Comparison of ENCODE assay signal across 29 mouse cellular contexts in genomic region chr3:133546790-133547189, GRCm38 (mm10). TPM values are rescaled to one million over a fixed set of nuclear protein-coding genes. Genes with fewer than 3 reads are reported as not detected.
A peak's percentile ranks its signal among the peaks of the same experiment; 100 is the strongest.
DNase-seq lines count a peak whose midpoint lies in the region; ATAC-seq and TF ChIP-seq lines count a peak whose summit lies in the region.
"Had no signal": no experiment of that assay in that cellular context is flagged by ENCODE, and none has a peak within 500 bp of the region (broad histone marks: within the 10 kb centered on the region; RNA-seq: fewer than 3 reads in every experiment).

No protein-coding gene starts in this region.

- no peak overlapping the region for H3K4me2 ChIP-seq in midbrain, postnatal 0 days (ENCODE audit: low read depth, low read length, poor library complexity, severe bottlenecking)
- H3K4me2 ChIP-seq: heart, embryonic 13.5 days; hindbrain, embryonic 15.5 days; limb, embryonic 12.5 days; liver, embryonic 11.5 days; midbrain, embryonic 13.5 days; stomach, embryonic 15.5 days had no signal

- TF ChIP-seq CTCF in bone marrow macrophage, adult 2 months (IDR thresholded peaks at IDR 0.05; ENCODE audit: low read depth, low read length), result no peak
- TF ChIP-seq CTCF in midbrain, postnatal 0 days (IDR thresholded peaks at IDR 0.05), result no peak

- no peaks in the 10 kb centered on the region for H3K27me3 ChIP-seq in midbrain, postnatal 0 days (ENCODE audit: insufficient read depth, low read length)
- H3K27me3 ChIP-seq: heart, embryonic 13.5 days; hindbrain, embryonic 15.5 days; limb, embryonic 12.5 days; midbrain, embryonic 13.5 days; stomach, embryonic 15.5 days had no signal

- WGBS in midbrain, postnatal 0 days, result 76% methylated on average over 2 of the region's 2 CpGs

- no peaks in the 10 kb centered on the region for H3K9me3 ChIP-seq in midbrain, postnatal 0 days (ENCODE audit: low read length)
- H3K9me3 ChIP-seq: heart, embryonic 13.5 days; hindbrain, embryonic 10.5 days; hindbrain, embryonic 15.5 days; limb, embryonic 12.5 days; midbrain, embryonic 13.5 days; stomach, embryonic 15.5 days had no signal

- peaks cover 28% of the 10 kb centered on the region for H3K4me1 ChIP-seq in bone marrow macrophage, adult 2 months (ENCODE audit: control insufficient read depth, insufficient read depth, low read length)
- no peaks in the 10 kb centered on the region for H3K4me1 ChIP-seq in midbrain, postnatal 0 days (ENCODE audit: insufficient read depth, low read length)
- H3K4me1 ChIP-seq: stomach, embryonic 15.5 days had no signal

- H3K27ac ChIP-seq in bone marrow macrophage, adult 2 months (ENCODE audit: insufficient read depth, low read depth, low read length), result peak overlapping the region; percentile 85
- H3K27ac ChIP-seq in midbrain, postnatal 0 days (ENCODE audit: low read depth, low read length), result no peak overlapping the region
- H3K27ac ChIP-seq: heart, adult 2 months; heart, embryonic 13.5 days; hindbrain, embryonic 10.5 days; hindbrain, embryonic 15.5 days; left cerebral cortex, adult 2 months; limb, embryonic 12.5 days; midbrain, embryonic 13.5 days; stomach, embryonic 15.5 days had no signal

- no peaks in the 10 kb centered on the region for H3K36me3 ChIP-seq in midbrain, postnatal 0 days (ENCODE audit: insufficient read depth, low read length)
- H3K36me3 ChIP-seq: heart, embryonic 13.5 days; hindbrain, embryonic 10.5 days; hindbrain, embryonic 15.5 days; limb, embryonic 12.5 days; midbrain, embryonic 13.5 days; stomach, embryonic 15.5 days had no signal

- ATAC-seq in cerebellum, adult (ENCODE audit: insufficient number of reproducible peaks, low FRiP score, low TSS enrichment), result no peak
- no peak for ATAC-seq in midbrain, postnatal 0 days (ENCODE audit: low FRiP score)
- ATAC-seq: forebrain, embryonic 16.5 days; midbrain, embryonic 13.5 days had no signal

- peak; percentile 10 to 13 for DNase-seq in cerebellum, postnatal 10 days
- DNase-seq in kidney, postnatal 10 days, result peak; percentile 22
- no peak for DNase-seq in kidney, adult 8-10 months
- peak; percentile 39 for DNase-seq in 416B (ENCODE audit: low read depth)
- DNase-seq in midbrain, postnatal 0 days (ENCODE audit: low spot score), result no peak
- DNase-seq: adrenal gland, adult 2 months; cerebellum, adult 18-20 months; gastrocnemius, postnatal 10 days; heart, adult 2 months; heart, postnatal 10 days; kidney, adult 18-20 months; kidney, postnatal 4 days; lung, postnatal 36 days; retina, postnatal 1 day; right cerebral cortex, postnatal 14 days; thymus, adult 18-20 months; thymus, postnatal 25 days had no signal

- H3K9ac ChIP-seq in midbrain, postnatal 0 days (replicated peaks; ENCODE audit: low read length, poor library complexity, severe bottlenecking), result no peak overlapping the region
- H3K9ac ChIP-seq: heart, embryonic 13.5 days; hindbrain, embryonic 15.5 days; limb, embryonic 12.5 days; midbrain, embryonic 13.5 days; stomach, embryonic 15.5 days had no signal

- TF ChIP-seq POLR2A in bone marrow macrophage, adult 2 months (IDR thresholded peaks at IDR 0.05; ENCODE audit: borderline replicate concordance, low read depth, low read length), result no peak

- no peak overlapping the region for H3K4me3 ChIP-seq in bone marrow macrophage, adult 2 months (ENCODE audit: insufficient read depth, low read length)
- no peak overlapping the region for H3K4me3 ChIP-seq in midbrain, postnatal 0 days (ENCODE audit: low read depth, low read length)
- H3K4me3 ChIP-seq: erythroblast, embryonic 14.5 days; heart, adult 2 months; heart, embryonic 13.5 days; hindbrain, embryonic 10.5 days; hindbrain, embryonic 15.5 days; left cerebral cortex, adult 2 months; limb, embryonic 12.5 days; midbrain, embryonic 13.5 days; stomach, embryonic 15.5 days had no signal

RNA-seq across cellular contexts. Expression of gene Tet2, which starts 1.9 kb away (rescaled TPM):
- 84.9 and 106 TPM in 2 replicates for polyA plus RNA-seq in bone marrow macrophage, adult 2 months (2012; ENCODE audit: insufficient read depth, insufficient read length, missing spikeins)
- 46.5 and 49.1 TPM in 2 replicates for total RNA-seq in midbrain, postnatal 0 days (2014; rRNA removed)
- polyA plus RNA-seq in midbrain, postnatal 0 days (2015; fragmentation: Nextera tagmentation; extraction: Ambion mirVana), result 12.6 and 17.2 TPM in 2 replicates

Comparison
In these comparisons a context has a peak if more than half of its experiments do, and no peak if none do; other contexts are left out.
1. DNase-seq: peak in cerebellum, postnatal 10 days (2 of 2), kidney, postnatal 10 days (single experiment) and 416B (single experiment); none in kidney, adult 8-10 months (0 of 2) and midbrain, postnatal 0 days (single experiment).